Mouse (Mus musculus) spleen, adult 2 months (tissue): ENCODE data around the gene Fign.

Source experiments
- CTCF ChIP-seq: fragments of 200-500 bp; IDR thresholded peaks from 2 replicates; pipeline ENCODE4 v1.5.1; 2011; ENCODE audit warnings: mild to moderate bottlenecking, inconsistent platforms; ENCODE audit not compliant: insufficient read depth, insufficient read length, insufficient replicate concordance; ENCODE audit errors: extremely low read depth
- POLR2A ChIP-seq: fragments of 200-500 bp; IDR thresholded peaks from 2 replicates; pipeline ENCODE4 v1.6.1; 2011; ENCODE audit warnings: low read depth, low read length, inconsistent platforms

- TF ChIP-seq POLR2A (no peak), CTCF (no peak)
Measured at GRCm38 (mm10) chr2:64111133-64111532, 13.3 kb upstream of the Fign start.
